Mouse (Mus musculus): ENCODE data around the gene Agpat2. TPM values are rescaled to one million over a fixed set of nuclear protein-coding genes. Genes with fewer than 3 reads are reported as not detected.

The Agpat2 gene
- polyA plus RNA-seq, 1 experiment from 2014 or later, result 41.1 TPM

DNA sequence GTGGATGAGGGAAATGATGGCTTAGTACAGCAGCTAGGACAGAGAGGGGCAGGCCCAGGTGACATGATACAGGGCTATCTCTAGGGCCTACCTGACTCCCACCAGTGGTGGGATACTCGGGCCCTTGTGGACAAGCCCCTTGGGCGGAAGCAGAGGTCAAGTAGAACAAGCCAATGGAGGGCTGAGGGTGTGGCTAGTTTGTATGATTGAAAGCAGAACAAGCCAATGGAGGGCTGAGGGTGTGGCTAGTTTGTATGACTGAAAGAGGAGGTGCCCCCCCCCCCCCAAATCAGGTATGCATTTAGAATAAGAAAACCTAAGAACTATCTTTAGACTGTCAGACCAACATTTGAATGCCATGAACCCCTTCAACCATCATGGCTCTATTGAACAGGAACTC, 22.0 kb downstream of the Agpat2 start:
- H3K4me1 ChIP-seq, result peaks cover 37% of the 10 kb centered on the region
- no peak for ATAC-seq (ENCODE audit: borderline replicate concordance, extremely low read depth, low FRiP score, low TSS enrichment)
- 40% methylated on average over 2 of the region's 2 CpGs for WGBS
- H3K9me3 ChIP-seq, result no peaks in the 10 kb centered on the region
- H3K4me3 ChIP-seq, result no peak overlapping the region
- H3K4me2 ChIP-seq, result peak overlapping the region; percentile 38
- peak overlapping the region; percentile 77 for H3K27ac ChIP-seq
- no peak overlapping the region for H3K9ac ChIP-seq
- H3K36me3 ChIP-seq, result no peaks in the 10 kb centered on the region
- no peaks in the 10 kb centered on the region for H3K27me3 ChIP-seq

DNA sequence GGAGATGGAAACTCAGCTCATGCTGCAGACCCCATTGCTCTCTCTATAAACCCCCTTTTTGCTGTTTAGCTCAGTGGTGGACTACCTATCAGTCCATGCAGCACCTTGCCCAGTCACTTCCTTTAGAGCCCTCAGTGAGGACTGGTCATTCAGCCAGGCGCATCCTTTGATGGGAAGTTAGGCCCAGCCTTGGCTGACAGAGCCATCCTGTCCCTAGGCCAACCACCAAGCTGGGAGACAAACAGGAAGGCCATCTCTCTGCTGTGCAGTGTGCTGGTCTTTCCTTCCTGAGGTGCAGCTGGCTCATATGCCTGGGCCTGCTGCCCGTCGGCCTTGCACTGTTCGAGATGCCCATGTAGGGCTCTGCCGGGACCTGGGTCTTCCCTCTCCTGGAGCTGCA, 23.5 kb downstream of the Agpat2 start:
- 89% methylated on average over 5 of the region's 5 CpGs for WGBS
- H3K4me1 ChIP-seq, result peaks cover 43% of the 10 kb centered on the region
- H3K4me3 ChIP-seq, result peak overlapping the region; percentile 6
- H3K27ac ChIP-seq, result peak overlapping the region; percentile 32; the same call in 1 of the 2 replicates
- peak overlapping the region; percentile 38 for H3K4me2 ChIP-seq
- H3K9ac ChIP-seq, result no peak overlapping the region
- no peaks in the 10 kb centered on the region for H3K36me3 ChIP-seq
- no peak for ATAC-seq (ENCODE audit: borderline replicate concordance, extremely low read depth, low FRiP score, low TSS enrichment)
- H3K27me3 ChIP-seq, result no peaks in the 10 kb centered on the region
- H3K9me3 ChIP-seq, result no peaks in the 10 kb centered on the region

DNA sequence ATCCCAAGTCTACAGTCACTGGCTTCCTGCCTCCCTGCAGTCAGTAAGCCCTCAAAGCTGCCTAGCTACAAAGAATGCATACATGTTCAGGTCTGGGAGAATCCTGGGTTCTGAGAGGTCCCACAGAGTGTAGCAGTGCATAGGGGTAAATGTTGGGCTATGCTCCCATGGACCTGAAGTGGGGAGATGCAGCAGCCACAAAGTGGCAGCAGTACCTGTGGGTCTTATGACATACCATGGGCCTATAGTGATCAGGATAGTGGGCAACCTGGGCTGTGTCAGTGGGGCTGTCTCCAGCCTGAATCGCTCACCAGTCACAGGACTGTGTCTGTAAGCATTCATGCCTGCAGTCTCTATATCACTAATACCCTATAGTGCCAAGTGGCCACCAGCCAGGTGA, 24.5 kb downstream of the Agpat2 start, which contains the start of gene Egfl7:
Egfl7 (plus strand) TSS at position 301 of the 400 bp plus-strand sequence.
- Histone ChIP-seq H3K4me2 (peak within 1 kb of the TSS; percentile 38), H3K27me3 (no peaks in the 10 kb centered on the region), H3K4me3 (peak within 1 kb of the TSS; percentile 6; the same call in 1 of the 2 replicates), H3K27ac (peak within 1 kb of the TSS; percentile 63), H3K9me3 (no peaks in the 10 kb centered on the region), H3K9ac (no peak within 1 kb of the TSS), H3K4me1 (peaks cover 54% of the 10 kb centered on the region), H3K36me3 (no peaks in the 10 kb centered on the region)
- ATAC-seq (ENCODE audit: borderline replicate concordance, extremely low read depth, low FRiP score, low TSS enrichment), result no peak
- 92% methylated on average over 1 of the region's 1 CpGs for WGBS

GRCm38 (mm10) chr2:26578369-26578768, 25.8 kb downstream of the Agpat2 start:
- no peak overlapping the region for H3K4me3 ChIP-seq
- ATAC-seq (ENCODE audit: borderline replicate concordance, extremely low read depth, low FRiP score, low TSS enrichment), result no peak
- H3K27ac ChIP-seq, result peak overlapping the region; percentile 63
- H3K9me3 ChIP-seq, result no peaks in the 10 kb centered on the region
- H3K27me3 ChIP-seq, result no peaks in the 10 kb centered on the region
- H3K9ac ChIP-seq, result no peak overlapping the region
- peak overlapping the region; percentile 30; the same call in 1 of the 2 replicates for H3K4me2 ChIP-seq
- H3K36me3 ChIP-seq, result no peaks in the 10 kb centered on the region
- WGBS, result 44% methylated on average over 6 of the region's 6 CpGs
- H3K4me1 ChIP-seq, result peaks cover 67% of the 10 kb centered on the region

GRCm38 (mm10) chr2:26576462-26576861, 27.8 kb downstream of the Agpat2 start:
- no peaks in the 10 kb centered on the region for H3K27me3 ChIP-seq
- H3K9ac ChIP-seq, result no peak overlapping the region
- no peak overlapping the region for H3K4me3 ChIP-seq
- H3K4me1 ChIP-seq, result peaks cover 74% of the 10 kb centered on the region
- H3K4me2 ChIP-seq, result no peak overlapping the region; the same call in 1 of the 2 replicates
- H3K27ac ChIP-seq, result peak overlapping the region; percentile 54
- WGBS, result 50% methylated on average over 4 of the region's 4 CpGs
- ATAC-seq (ENCODE audit: borderline replicate concordance, extremely low read depth, low FRiP score, low TSS enrichment), result no peak
- no peaks in the 10 kb centered on the region for H3K9me3 ChIP-seq
- H3K36me3 ChIP-seq, result no peaks in the 10 kb centered on the region

GRCm38 (mm10) chr2:26575865-26576264, 28.4 kb downstream of the Agpat2 start:
- H3K9me3 ChIP-seq, result no peaks in the 10 kb centered on the region
- peak overlapping the region; percentile 56 for H3K27ac ChIP-seq
- no peaks in the 10 kb centered on the region for H3K36me3 ChIP-seq
- ATAC-seq (ENCODE audit: borderline replicate concordance, extremely low read depth, low FRiP score, low TSS enrichment), result 0 out of 2 replicates have a peak, but pooled peaks have one; percentile 19
- no peaks in the 10 kb centered on the region for H3K27me3 ChIP-seq
- H3K4me2 ChIP-seq, result no peak overlapping the region
- no peak overlapping the region for H3K4me3 ChIP-seq
- no peak overlapping the region for H3K9ac ChIP-seq
- H3K4me1 ChIP-seq, result peaks cover 74% of the 10 kb centered on the region
- WGBS, result 50% methylated on average over 4 of the region's 4 CpGs

DNA sequence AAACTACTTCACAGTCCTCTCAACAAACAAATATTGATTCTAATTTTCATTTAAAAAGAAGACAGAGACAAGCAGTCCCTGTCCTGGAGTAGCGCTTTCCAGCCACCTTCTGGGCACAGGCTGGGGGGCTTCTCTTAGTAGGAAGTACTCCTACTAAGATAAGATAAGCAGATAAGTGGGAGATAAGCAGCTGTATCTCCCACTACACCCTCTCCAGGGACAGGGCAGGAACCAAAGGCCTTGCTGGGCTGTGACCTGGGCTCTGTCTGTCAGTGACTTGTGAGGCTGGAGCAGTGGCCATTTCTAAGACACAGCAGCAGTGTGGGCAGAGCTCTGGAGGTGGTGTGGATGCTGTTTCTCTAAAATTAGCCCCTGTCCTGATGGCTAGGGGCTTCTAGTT, 28.8 kb downstream of the Agpat2 start:
- H3K9me3 ChIP-seq, result no peaks in the 10 kb centered on the region
- H3K4me2 ChIP-seq, result 0 out of 2 replicates have a peak overlapping the region, but pooled peaks have one; percentile 5
- ATAC-seq (ENCODE audit: borderline replicate concordance, extremely low read depth, low FRiP score, low TSS enrichment), result no peak
- WGBS, result 62% methylated on average over 1 of the region's 1 CpGs
- H3K27me3 ChIP-seq, result no peaks in the 10 kb centered on the region
- no peak overlapping the region for H3K4me3 ChIP-seq
- no peak overlapping the region for H3K9ac ChIP-seq
- H3K27ac ChIP-seq, result peak overlapping the region; percentile 56
- peaks cover 76% of the 10 kb centered on the region for H3K4me1 ChIP-seq
- H3K36me3 ChIP-seq, result no peaks in the 10 kb centered on the region

DNA sequence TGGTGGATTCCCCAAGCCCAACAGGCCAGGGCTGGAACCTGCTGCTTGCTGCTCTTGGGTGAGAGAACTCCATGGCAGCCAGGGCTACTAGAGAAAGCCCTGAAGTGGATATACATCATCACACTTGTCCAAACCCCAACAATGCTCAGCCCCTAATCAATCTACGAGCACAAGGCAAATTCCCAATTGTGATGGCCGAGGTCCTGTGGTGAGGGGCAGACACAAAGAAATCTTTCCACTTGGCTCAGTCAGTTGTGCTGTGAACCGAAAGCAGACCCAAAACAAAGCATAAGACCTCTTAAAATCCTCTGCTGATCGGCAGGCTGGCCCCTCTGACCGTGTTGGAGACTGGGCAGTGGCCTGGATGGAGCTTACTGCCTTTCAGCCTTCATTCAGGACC, 29.4 kb downstream of the Agpat2 start:
- 64% methylated on average over 5 of the region's 5 CpGs for WGBS

DNA sequence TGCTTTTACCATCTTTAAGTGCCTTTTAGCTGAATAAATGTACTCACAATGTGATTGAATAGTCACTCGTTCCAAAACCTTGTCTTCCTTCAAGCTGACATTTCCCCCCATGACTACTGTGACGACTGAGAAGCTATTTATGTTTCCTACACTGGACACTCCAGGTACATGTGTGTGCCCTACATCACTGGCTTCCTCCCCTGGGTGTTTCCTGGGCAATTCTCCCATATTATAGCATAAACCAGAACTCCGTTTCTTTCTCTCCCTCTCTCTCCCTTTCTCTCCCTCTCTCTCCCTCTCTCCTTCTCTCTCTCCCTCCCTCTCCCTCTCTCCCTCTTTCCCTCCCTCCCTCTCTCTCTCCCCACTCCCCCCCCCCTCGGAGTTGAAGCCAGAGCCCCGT, 30.4 kb downstream of the Agpat2 start:
- Histone ChIP-seq H3K4me2 (peak overlapping the region; percentile 32), H3K4me3 (no peak overlapping the region)

More for the DNA sequence above, 29.4 kb downstream of the Agpat2 start:
- no peak for ATAC-seq (ENCODE audit: borderline replicate concordance, extremely low read depth, low FRiP score, low TSS enrichment)
- Histone ChIP-seq H3K4me1 (peaks cover 74% of the 10 kb centered on the region), H3K4me3 (no peak overlapping the region), H3K9ac (no peak overlapping the region), H3K27me3 (no peaks in the 10 kb centered on the region), H3K27ac (peak overlapping the region; percentile 49; the same call in 1 of the 2 replicates), H3K9me3 (no peaks in the 10 kb centered on the region), H3K4me2 (no peak overlapping the region), H3K36me3 (no peaks in the 10 kb centered on the region)

GRCm38 (mm10) chr2:26573396-26573795, 30.8 kb downstream of the Agpat2 start:
- Histone ChIP-seq H3K36me3 (no peaks in the 10 kb centered on the region), H3K9ac (no peak overlapping the region), H3K27ac (peak overlapping the region; percentile 78), H3K4me2 (peak overlapping the region; percentile 32), H3K9me3 (no peaks in the 10 kb centered on the region), H3K4me1 (peaks cover 60% of the 10 kb centered on the region), H3K4me3 (no peak overlapping the region), H3K27me3 (no peaks in the 10 kb centered on the region)
- peak; percentile 77 for ATAC-seq (ENCODE audit: borderline replicate concordance, extremely low read depth, low FRiP score, low TSS enrichment)
- WGBS, result 24% methylated on average over 12 of the region's 12 CpGs

More for the DNA sequence above, 30.4 kb downstream of the Agpat2 start:
- Histone ChIP-seq H3K27ac (peak overlapping the region; percentile 78), H3K36me3 (no peaks in the 10 kb centered on the region), H3K9ac (no peak overlapping the region), H3K9me3 (no peaks in the 10 kb centered on the region), H3K4me1 (peaks cover 64% of the 10 kb centered on the region), H3K27me3 (no peaks in the 10 kb centered on the region)
- 6% methylated on average over 5 of the region's 5 CpGs for WGBS
- ATAC-seq (ENCODE audit: borderline replicate concordance, extremely low read depth, low FRiP score, low TSS enrichment), result no peak

DNA sequence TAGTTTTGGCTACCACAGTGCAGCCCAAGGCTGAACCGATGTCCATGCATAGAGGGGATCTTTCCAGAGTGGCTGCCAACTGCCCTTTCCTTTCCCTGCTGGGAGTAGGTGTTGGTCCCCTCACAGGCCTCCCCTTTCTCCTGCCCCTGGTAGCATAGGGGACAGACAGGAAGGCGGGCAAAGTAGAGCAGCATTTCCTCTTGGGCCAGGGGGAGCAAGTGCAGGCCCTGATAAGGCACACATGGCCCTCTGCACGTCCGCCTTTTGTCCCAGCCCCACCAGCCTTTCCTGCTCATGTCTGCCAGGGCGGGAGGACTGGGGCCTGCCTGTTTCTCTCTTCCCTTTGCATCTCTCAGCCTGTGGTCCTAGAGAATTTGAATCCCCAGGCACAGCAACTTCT, 32.4 kb downstream of the Agpat2 start:
- Histone ChIP-seq H3K4me1 (peaks cover 48% of the 10 kb centered on the region), H3K36me3 (no peaks in the 10 kb centered on the region), H3K9ac (no peak overlapping the region), H3K4me2 (peak overlapping the region; percentile 44), H3K9me3 (no peaks in the 10 kb centered on the region), H3K27me3 (no peaks in the 10 kb centered on the region), H3K27ac (peak overlapping the region; percentile 83), H3K4me3 (no peak overlapping the region)
- peak; percentile 31 for ATAC-seq (ENCODE audit: borderline replicate concordance, extremely low read depth, low FRiP score, low TSS enrichment)
- 61% methylated on average over 5 of the region's 5 CpGs for WGBS

- peaks cover 44% of the 10 kb centered on the region for H3K4me1 ChIP-seq
These were observed 32.8 kb downstream of the Agpat2 start for GRCm38 (mm10) chr2:26571400-26571799.

More at GRCm38 (mm10) chr2:26571400-26571799, 32.8 kb downstream of the Agpat2 start:
- H3K9ac ChIP-seq, result no peak overlapping the region
- H3K27me3 ChIP-seq, result no peaks in the 10 kb centered on the region
- no peaks in the 10 kb centered on the region for H3K9me3 ChIP-seq
- H3K27ac ChIP-seq, result peak overlapping the region; percentile 83
- no peak overlapping the region for H3K4me3 ChIP-seq
- H3K36me3 ChIP-seq, result no peaks in the 10 kb centered on the region
- H3K4me2 ChIP-seq, result peak overlapping the region; percentile 44
- WGBS, result 60% methylated on average over 9 of the region's 9 CpGs
- no peak for ATAC-seq (ENCODE audit: borderline replicate concordance, extremely low read depth, low FRiP score, low TSS enrichment)

Measured in lung, embryonic 15.5 days (tissue).